Mouse (Mus musculus): ENCODE measurements at regions not wholly inside any gene's neighbourhood (a gene's known extent, or its start where the extent isn't known, plus 50 kb on each side); places are given as distances from the start of the nearest gene placed in this dataset.

GRCm38 (mm10) chr7:124857106-124857505 lies 587.4 kb upstream of the Kdm8 start:
- no peak for DNase-seq (ENCODE audit: low spot score in 2 of 2)

GRCm38 (mm10) chr7:124861397-124861796 lies 583.1 kb upstream of the Kdm8 start:
- no peak for DNase-seq (ENCODE audit: low spot score in 2 of 2)

GRCm38 (mm10) chr7:124868133-124868603 lies 576.3 kb upstream of the Kdm8 start:
- no peak for DNase-seq (ENCODE audit: low spot score in 2 of 2)

GRCm38 (mm10) chr7:124868621-124869020 lies 575.9 kb upstream of the Kdm8 start:
- no peak for DNase-seq (ENCODE audit: low spot score in 2 of 2)

- no peak for DNase-seq (ENCODE audit: low spot score in 2 of 2)
These were observed 563.7 kb upstream of the Kdm8 start for GRCm38 (mm10) chr7:124880771-124881170.

GRCm38 (mm10) chr7:124907233-124907632 lies 537.2 kb upstream of the Kdm8 start:
- peak; percentile 42 to 69 for DNase-seq (ENCODE audit: low spot score in 2 of 2)

- no peak for DNase-seq (ENCODE audit: low spot score in 2 of 2)
These were observed 536.7 kb upstream of the Kdm8 start for GRCm38 (mm10) chr7:124907662-124908296.

- no peak for DNase-seq (ENCODE audit: low spot score in 2 of 2)
These were observed 530.4 kb upstream of the Kdm8 start for GRCm38 (mm10) chr7:124914061-124914460.

GRCm38 (mm10) chr7:124914479-124914878 lies 530.0 kb upstream of the Kdm8 start:
- DNase-seq (ENCODE audit: low spot score in 2 of 2), result no peak

- DNase-seq (ENCODE audit: low spot score in 2 of 2), result no peak
These were observed 529.5 kb upstream of the Kdm8 start for GRCm38 (mm10) chr7:124914972-124915371.

- DNase-seq (ENCODE audit: low spot score in 2 of 2), result no peak
These were observed 528.8 kb upstream of the Kdm8 start for GRCm38 (mm10) chr7:124915637-124916036.

- no peak for DNase-seq (ENCODE audit: low spot score in 2 of 2)
These were observed 526.8 kb upstream of the Kdm8 start for GRCm38 (mm10) chr7:124917606-124918120.

GRCm38 (mm10) chr7:124922806-124923205 lies 521.7 kb upstream of the Kdm8 start:
- DNase-seq (ENCODE audit: low spot score in 2 of 2), result no peak

GRCm38 (mm10) chr7:124933573-124933972 lies 510.9 kb upstream of the Kdm8 start:
- no peak for DNase-seq (ENCODE audit: low spot score in 2 of 2)

GRCm38 (mm10) chr7:124939357-124939756 lies 505.1 kb upstream of the Kdm8 start:
- no peak for DNase-seq (ENCODE audit: low spot score in 2 of 2)

- DNase-seq (ENCODE audit: low spot score in 2 of 2), result no peak
These were observed 502.9 kb upstream of the Kdm8 start for GRCm38 (mm10) chr7:124941527-124941926.

GRCm38 (mm10) chr7:124946424-124946823 lies 498.1 kb upstream of the Kdm8 start:
- no peak for DNase-seq (ENCODE audit: low spot score in 2 of 2)

GRCm38 (mm10) chr7:124957329-124957728 lies 487.1 kb upstream of the Kdm8 start:
- DNase-seq (ENCODE audit: low spot score in 2 of 2), result no peak

GRCm38 (mm10) chr7:124974870-124975488 lies 469.5 kb upstream of the Kdm8 start:
- no peak for DNase-seq (ENCODE audit: low spot score in 2 of 2)

GRCm38 (mm10) chr7:124989456-124989855 lies 455.0 kb upstream of the Kdm8 start:
- DNase-seq (ENCODE audit: low spot score in 2 of 2), result no peak

- peak; percentile 14 to 25 for DNase-seq (ENCODE audit: low spot score in 2 of 2)
These were observed 453.8 kb upstream of the Kdm8 start for GRCm38 (mm10) chr7:124990695-124991094.

GRCm38 (mm10) chr7:124996538-124996937 lies 447.9 kb upstream of the Kdm8 start:
- DNase-seq (ENCODE audit: low spot score in 2 of 2), result peak in 1 of 2 experiments; percentile 7

- no peak for DNase-seq (ENCODE audit: low spot score in 2 of 2)
These were observed 443.8 kb upstream of the Kdm8 start for GRCm38 (mm10) chr7:125000669-125001068.

All from right cerebral cortex, postnatal 36 days (tissue).